In genomic region chr4:156109570-156110331, GRCm38 (mm10) we compare ENCODE assay signal across 8 mouse cellular contexts. TPM values are rescaled to one million over a fixed set of nuclear protein-coding genes. Genes with fewer than 3 reads are reported as not detected.
DNase-seq lines count a peak whose midpoint lies in the region; ATAC-seq and TF ChIP-seq lines count a peak whose summit lies in the region.

9430015G10Rik (plus strand) TSS chr4:156109982.

- ATAC-seq in frontal cortex, adult (ENCODE audit: low TSS enrichment) = peak; percentile 99
- peak; percentile 97 for ATAC-seq in lung, postnatal 0 days

- H3K27ac ChIP-seq in hindbrain, embryonic 10.5 days = peak within 1 kb of the TSS; percentile 96
- H3K27ac ChIP-seq in lung, postnatal 0 days (ENCODE audit: low read length) = peak within 1 kb of the TSS; percentile 72

- TF ChIP-seq CTCF in lung, postnatal 0 days (IDR thresholded peaks at IDR 0.05) = peak; percentile 44

- peak; percentile 99 for DNase-seq in MN1 (ENCODE audit: low spot score)
- peak; percentile 98 for DNase-seq in cerebellum, adult 9-10 months
- DNase-seq in hindbrain, embryonic 10.5 days (ENCODE audit: low spot score) = peak; percentile 99
- DNase-seq in layer of hippocampus, adult 9-11 months = peak; percentile 99
- DNase-seq in lung, postnatal 0 days (ENCODE audit: low spot score) = peak; percentile 100
- DNase-seq in ovary, postnatal 14 days (ENCODE audit: low spot score) = peak; percentile 95
- peak; percentile 98 for DNase-seq in thymus, postnatal 14 days

- H3K4me3 ChIP-seq in hindbrain, embryonic 10.5 days = peak within 1 kb of the TSS; percentile 88
- H3K4me3 ChIP-seq in lung, postnatal 0 days (ENCODE audit: low read depth, low read length) = peak within 1 kb of the TSS; percentile 57

- peaks cover 15% of the 10 kb centered on the region for H3K4me1 ChIP-seq in hindbrain, embryonic 10.5 days (replicated peaks)
- H3K4me1 ChIP-seq in lung, postnatal 0 days (ENCODE audit: insufficient read depth, low read depth, low read length) = peaks cover 4% of the 10 kb centered on the region; the same call in 1 of the 2 replicates

- H3K9me3 ChIP-seq in hindbrain, embryonic 10.5 days = no peaks in the 10 kb centered on the region
- H3K9me3 ChIP-seq in lung, postnatal 0 days (ENCODE audit: low read length) = no peaks in the 10 kb centered on the region

- peak within 1 kb of the TSS; percentile 52 for H3K9ac ChIP-seq in lung, postnatal 0 days (replicated peaks; ENCODE audit: low read depth)

- H3K36me3 ChIP-seq in hindbrain, embryonic 10.5 days = peaks cover 19% of the 10 kb centered on the region
- H3K36me3 ChIP-seq in lung, postnatal 0 days (ENCODE audit: insufficient read depth, low read length) = no peaks in the 10 kb centered on the region

- under 1% methylated on average over 60 of the region's 60 CpGs for WGBS in hindbrain, embryonic 10.5 days
- WGBS in lung, postnatal 0 days = under 1% methylated on average over 59 of the region's 60 CpGs

- peak within 1 kb of the TSS; percentile 62 for H3K4me2 ChIP-seq in lung, postnatal 0 days (replicated peaks; ENCODE audit: low read depth, low read length)

- no peak for TF ChIP-seq EP300 in lung, postnatal 0 days (IDR thresholded peaks at IDR 0.05)

- H3K27me3 ChIP-seq in hindbrain, embryonic 10.5 days (ENCODE audit: insufficient read depth, poor library complexity, severe bottlenecking) = no peaks in the 10 kb centered on the region
- no peaks in the 10 kb centered on the region for H3K27me3 ChIP-seq in lung, postnatal 0 days (replicated peaks; ENCODE audit: insufficient read depth, low read length)

RNA-seq across cellular contexts. Expression of gene 9430015G10Rik, which starts in this region (rescaled TPM):
- polyA plus RNA-seq in hindbrain, embryonic 10.5 days (2016; fragmentation: Nextera tagmentation; extraction: Ambion mirVana) = 62.3 and 72.7 TPM in 2 replicates
- polyA plus RNA-seq in lung, postnatal 0 days (2015; fragmentation: Nextera tagmentation; extraction: Ambion mirVana) = 5.9 and 6.8 TPM in 2 replicates

Comparison
In these comparisons a context has a peak if more than half of its experiments do, and no peak if none do; other contexts are left out.
1. Peak in every context shown above with its lines: DNase-seq, ATAC-seq, H3K4me3 ChIP-seq and H3K27ac ChIP-seq.